ENCODE assay signal across 21 mouse cellular contexts in genomic region chr9:66736551-66736950, GRCm38 (mm10). TPM values are rescaled to one million over a fixed set of nuclear protein-coding genes. Genes with fewer than 3 reads are reported as not detected.
DNase-seq lines count a peak whose midpoint lies in the region; ATAC-seq and TF ChIP-seq lines count a peak whose summit lies in the region.
"Had no signal": no experiment of that assay in that cellular context is flagged by ENCODE, and none has a peak within 500 bp of the region (broad histone marks: within the 10 kb centered on the region; RNA-seq: fewer than 3 reads in every experiment).

No protein-coding gene starts in this region.

- H3K36me3 ChIP-seq in kidney, embryonic 14.5 days (ENCODE audit: control insufficient read depth, insufficient read depth, low read length) = no peaks in the 10 kb centered on the region
- H3K36me3 ChIP-seq in intestine, postnatal 0 days (ENCODE audit: control insufficient read depth, insufficient read depth) = no peaks in the 10 kb centered on the region
- no peaks in the 10 kb centered on the region for H3K36me3 ChIP-seq in kidney, embryonic 16.5 days (ENCODE audit: insufficient read depth, low read length)
- H3K36me3 ChIP-seq in small intestine, adult 2 months (ENCODE audit: control insufficient read depth, insufficient read depth, low read length) = no peaks in the 10 kb centered on the region
- H3K36me3 ChIP-seq in embryonic facial prominence, embryonic 10.5 days (replicated peaks) = no peaks in the 10 kb centered on the region
- H3K36me3 ChIP-seq: limb, embryonic 13.5 days; liver, embryonic 15.5 days; midbrain, embryonic 13.5 days; neural tube, embryonic 12.5 days had no signal

- H3K27me3 ChIP-seq in kidney, embryonic 14.5 days (ENCODE audit: control insufficient read depth, insufficient read depth, low read length) = no peaks in the 10 kb centered on the region
- no peaks in the 10 kb centered on the region for H3K27me3 ChIP-seq in intestine, postnatal 0 days (replicated peaks; ENCODE audit: control insufficient read depth, insufficient read depth, low read length)
- no peaks in the 10 kb centered on the region for H3K27me3 ChIP-seq in kidney, embryonic 16.5 days (ENCODE audit: insufficient read depth, low read length)
- no peaks in the 10 kb centered on the region for H3K27me3 ChIP-seq in small intestine, adult 2 months (ENCODE audit: control insufficient read depth, insufficient read depth, low read length)
- H3K27me3 ChIP-seq in embryonic facial prominence, embryonic 10.5 days (replicated peaks; ENCODE audit: low read depth, poor library complexity, severe bottlenecking) = no peaks in the 10 kb centered on the region
- H3K27me3 ChIP-seq: limb, embryonic 13.5 days; liver, embryonic 15.5 days; neural tube, embryonic 12.5 days had no signal

- H3K9ac ChIP-seq in kidney, embryonic 14.5 days (ENCODE audit: low read depth, low read length) = no peak overlapping the region
- no peak overlapping the region for H3K9ac ChIP-seq in intestine, postnatal 0 days (ENCODE audit: low read depth, low read length)
- H3K9ac ChIP-seq in kidney, embryonic 16.5 days (replicated peaks; ENCODE audit: low read length) = no peak overlapping the region
- H3K9ac ChIP-seq: limb, embryonic 13.5 days; liver, embryonic 15.5 days; midbrain, embryonic 13.5 days; neural tube, embryonic 12.5 days had no signal

- no peak overlapping the region for H3K4me3 ChIP-seq in kidney, embryonic 14.5 days (ENCODE audit: low read length)
- no peak overlapping the region for H3K4me3 ChIP-seq in intestine, postnatal 0 days (ENCODE audit: low read depth, low read length)
- no peak overlapping the region for H3K4me3 ChIP-seq in kidney, embryonic 16.5 days (ENCODE audit: low read length)
- H3K4me3 ChIP-seq in small intestine, adult 2 months (ENCODE audit: low read depth, low read length) = no peak overlapping the region
- H3K4me3 ChIP-seq in embryonic facial prominence, embryonic 10.5 days = no peak overlapping the region
- H3K4me3 ChIP-seq: erythroblast, embryonic 14.5 days; heart, adult 2 months; limb, embryonic 13.5 days; liver, embryonic 15.5 days; midbrain, embryonic 13.5 days; neural tube, embryonic 12.5 days had no signal

- no peak overlapping the region for H3K27ac ChIP-seq in kidney, embryonic 14.5 days (ENCODE audit: low read depth, low read length)
- H3K27ac ChIP-seq in intestine, postnatal 0 days (ENCODE audit: low read depth, low read length) = peak overlapping the region; percentile 66; the same call in 1 of the 2 replicates
- peak overlapping the region; percentile 66; the same call in 1 of the 2 replicates for H3K27ac ChIP-seq in kidney, embryonic 16.5 days (ENCODE audit: low read length)
- H3K27ac ChIP-seq in small intestine, adult 2 months (ENCODE audit: insufficient read depth, low read depth, low read length) = peak overlapping the region; percentile 68
- H3K27ac ChIP-seq in embryonic facial prominence, embryonic 10.5 days (replicated peaks) = no peak overlapping the region
- H3K27ac ChIP-seq: heart, adult 2 months; limb, embryonic 13.5 days; liver, embryonic 15.5 days; midbrain, embryonic 13.5 days; neural tube, embryonic 12.5 days had no signal

- ATAC-seq in kidney, embryonic 14.5 days (ENCODE audit: low FRiP score, low TSS enrichment) = no peak
- peak; percentile 21; the same call in 1 of the 2 replicates for ATAC-seq in intestine, postnatal 0 days
- peak; percentile 47; the same call in 1 of the 2 replicates for ATAC-seq in kidney, embryonic 16.5 days (ENCODE audit: low FRiP score, low TSS enrichment)
- ATAC-seq: forebrain, embryonic 14.5 days; hindbrain, embryonic 16.5 days; midbrain, embryonic 13.5 days had no signal

- TF ChIP-seq POLR2A in small intestine, adult 2 months (IDR thresholded peaks at IDR 0.05; ENCODE audit: low read depth, low read length) = no peak

- H3K4me1 ChIP-seq in kidney, embryonic 14.5 days (ENCODE audit: control insufficient read depth, insufficient read depth, low read length) = peaks cover 12% of the 10 kb centered on the region
- H3K4me1 ChIP-seq in intestine, postnatal 0 days (replicated peaks; ENCODE audit: control insufficient read depth, insufficient read depth, low read length) = peaks cover 15% of the 10 kb centered on the region
- H3K4me1 ChIP-seq in kidney, embryonic 16.5 days (ENCODE audit: insufficient read depth, low read length) = peaks cover 23% of the 10 kb centered on the region
- peaks cover 25% of the 10 kb centered on the region for H3K4me1 ChIP-seq in small intestine, adult 2 months (ENCODE audit: control insufficient read depth, insufficient read depth, insufficient read length, low read length)
- H3K4me1 ChIP-seq in embryonic facial prominence, embryonic 10.5 days = peaks cover 8% of the 10 kb centered on the region

- no peak overlapping the region for H3K4me2 ChIP-seq in kidney, embryonic 14.5 days (replicated peaks; ENCODE audit: low read depth, low read length)
- no peak overlapping the region for H3K4me2 ChIP-seq in intestine, postnatal 0 days (replicated peaks; ENCODE audit: low read depth)
- H3K4me2 ChIP-seq in kidney, embryonic 16.5 days (replicated peaks; ENCODE audit: low read depth, low read length) = no peak overlapping the region
- H3K4me2 ChIP-seq: limb, embryonic 13.5 days; liver, embryonic 15.5 days; midbrain, embryonic 13.5 days; neural tube, embryonic 12.5 days had no signal

- TF ChIP-seq CTCF in intestine, postnatal 0 days (IDR thresholded peaks at IDR 0.05; ENCODE audit: low read depth) = no peak
- TF ChIP-seq CTCF in small intestine, adult 2 months (IDR thresholded peaks at IDR 0.05; ENCODE audit: extremely low read depth, insufficient read length, insufficient replicate concordance, low read depth, low read length) = no peak

- 64% methylated on average over 2 of the region's 2 CpGs for WGBS in kidney, embryonic 14.5 days
- WGBS in intestine, postnatal 0 days = 67% methylated on average over 2 of the region's 2 CpGs
- 52% methylated on average over 2 of the region's 2 CpGs for WGBS in kidney, embryonic 16.5 days
- 37% methylated on average over 2 of the region's 2 CpGs for WGBS in small intestine, adult 2 months
- WGBS in embryonic facial prominence, embryonic 10.5 days = 91% methylated on average over 2 of the region's 2 CpGs

- peak; percentile 92 for DNase-seq in kidney, adult 11 months
- DNase-seq in frontal cortex, postnatal 14 days (ENCODE audit: low spot score in 2 of 2) = no peak
- DNase-seq in left cerebral cortex, postnatal 36 days (ENCODE audit: low spot score in 2 of 2) = no peak
- no peak for DNase-seq in embryonic facial prominence, embryonic 10.5 days (ENCODE audit: low spot score)
- DNase-seq: cerebellum, adult 11-12 months; gastrocnemius, postnatal 25 days; heart, adult 2 months; lung, postnatal 10 days; right cerebral cortex, adult 18-20 months; thymus, postnatal 4 days had no signal

- no peaks in the 10 kb centered on the region for H3K9me3 ChIP-seq in kidney, embryonic 14.5 days (ENCODE audit: control insufficient read depth, low read length)
- no peaks in the 10 kb centered on the region for H3K9me3 ChIP-seq in intestine, postnatal 0 days (ENCODE audit: control insufficient read depth)
- no peaks in the 10 kb centered on the region for H3K9me3 ChIP-seq in kidney, embryonic 16.5 days (ENCODE audit: low read length)
- no peaks in the 10 kb centered on the region for H3K9me3 ChIP-seq in embryonic facial prominence, embryonic 10.5 days
- H3K9me3 ChIP-seq: limb, embryonic 13.5 days; liver, embryonic 15.5 days; midbrain, embryonic 13.5 days; neural tube, embryonic 12.5 days had no signal

- intact Hi-C loops in left cerebral cortex, postnatal 36 days (cut with DNase I) = no loop called here

RNA-seq across cellular contexts. Expression of gene Car12, which starts 23.1 kb away (rescaled TPM):
- 3.2 and 4.2 TPM in 2 replicates for polyA plus RNA-seq in kidney, embryonic 14.5 days (2014; fragmentation: Nextera tagmentation; extraction: Ambion mirVana)
- 5.9 and 7.3 TPM in 2 replicates for polyA plus RNA-seq in intestine, postnatal 0 days (2015; fragmentation: Nextera tagmentation; extraction: Ambion mirVana)
- polyA plus RNA-seq in kidney, embryonic 16.5 days (2015; fragmentation: Nextera tagmentation; extraction: Ambion mirVana) = 27.7 and 30.7 TPM in 2 replicates
- 2.8 and 4.4 TPM in 2 replicates for polyA plus RNA-seq in small intestine, adult 2 months (2012; rRNA removed)
- 10 to 100 TPM in 1 of 2 experiments, 1 to 10 TPM in 1; 8.7 to 15.4 TPM for total RNA-seq in left cerebral cortex, postnatal 36 days (2021)
- polyA plus RNA-seq in embryonic facial prominence, embryonic 10.5 days (2016; fragmentation: Nextera tagmentation; extraction: Ambion mirVana) = 5.6 and 6.5 TPM in 2 replicates
- total RNA-seq: heart, adult 2 months had no signal
- polyA plus RNA-seq: erythroblast, embryonic 14.5 days; heart, adult 2 months had no signal

RNA-seq across cellular contexts. Expression of gene Aph1b, which starts 58.7 kb away (rescaled TPM):
- 6.0 and 13.8 TPM in 2 replicates for polyA plus RNA-seq in kidney, embryonic 14.5 days (2014; fragmentation: Nextera tagmentation; extraction: Ambion mirVana)
- 11.1 and 11.8 TPM in 2 replicates for polyA plus RNA-seq in intestine, postnatal 0 days (2015; fragmentation: Nextera tagmentation; extraction: Ambion mirVana)
- polyA plus RNA-seq in kidney, embryonic 16.5 days (2015; fragmentation: Nextera tagmentation; extraction: Ambion mirVana) = 11.3 and 12.0 TPM in 2 replicates
- 0.68 and 0.79 TPM in 2 replicates for polyA plus RNA-seq in small intestine, adult 2 months (2012; rRNA removed)
- 10 to 100 TPM; 19.5 to 19.6 TPM for total RNA-seq in left cerebral cortex, postnatal 36 days (2021)
- 9.5 and 9.6 TPM in 2 replicates for polyA plus RNA-seq in embryonic facial prominence, embryonic 10.5 days (2016; fragmentation: Nextera tagmentation; extraction: Ambion mirVana)

Comparison
In these comparisons a context has a peak if more than half of its experiments do, and no peak if none do; other contexts are left out.
1. H3K27ac ChIP-seq: peak in intestine, postnatal 0 days (single experiment), kidney, embryonic 16.5 days (single experiment) and small intestine, adult 2 months (single experiment); none in kidney, embryonic 14.5 days (single experiment) and embryonic facial prominence, embryonic 10.5 days (single experiment).